Mouse (Mus musculus): ENCODE results near the gene Higd1c. TPM values are rescaled to one million over a fixed set of nuclear protein-coding genes. Genes with fewer than 3 reads are reported as not detected.
A peak's percentile ranks its signal among the peaks of the same experiment; 100 is the strongest.
"Not testable (repeated sequence)": the region's sequence is repeated elsewhere in the genome, so short reads cannot be mapped to it uniquely, and the experiment has no call there.

Higd1c gene
- polyA plus RNA-seq, 1 experiment = not detected

DNA sequence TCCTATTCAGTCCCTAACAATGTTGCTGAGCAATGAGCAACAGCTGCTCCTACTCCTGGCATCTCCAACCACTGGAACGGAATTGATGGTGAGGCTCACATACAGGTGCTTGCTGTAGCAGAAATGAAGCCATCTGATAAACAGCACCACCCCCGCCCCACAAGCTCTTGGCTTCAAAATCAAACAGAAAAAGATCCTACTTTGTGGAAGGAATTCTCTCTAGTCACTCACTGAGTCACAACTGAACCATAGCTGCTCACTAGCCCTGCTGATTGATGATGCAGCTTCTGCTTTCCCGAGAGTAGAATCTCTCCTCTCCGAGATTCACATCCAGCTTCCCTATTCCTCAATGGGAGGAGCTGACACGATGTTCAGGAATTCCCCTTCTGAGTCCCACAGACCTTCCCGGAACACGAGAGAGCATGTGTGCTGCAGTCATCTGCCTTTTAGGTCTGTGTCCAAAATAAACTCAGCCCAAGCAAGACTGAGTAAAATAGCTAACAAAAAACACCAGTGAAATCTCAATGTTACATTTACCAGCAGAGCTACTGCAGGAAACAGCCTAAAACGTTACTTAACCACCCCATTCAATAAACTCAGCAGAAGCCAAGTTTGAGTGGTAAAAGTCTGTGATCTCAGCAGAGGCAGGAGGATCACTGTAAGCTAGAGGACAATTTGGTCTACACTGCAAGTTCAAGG is 56.9 kb downstream of the Higd1c start:
- peaks cover 6% of the 10 kb centered on the region for H3K4me1 ChIP-seq (ENCODE audit: control insufficient read depth, insufficient read depth, low read length)
- H3K27ac ChIP-seq (ENCODE audit: control insufficient read depth, insufficient read depth, low read depth, low read length, poor library complexity) = peak overlapping the region; percentile 61
- TF ChIP-seq POLR2A (IDR thresholded peaks at IDR 0.05; ENCODE audit: borderline replicate concordance, control insufficient read depth, low read depth, low read length) = no peak
- no peak for TF ChIP-seq CTCF (IDR thresholded peaks at IDR 0.05; ENCODE audit: control insufficient read depth, insufficient read depth, low read length)
- peak overlapping the region; percentile 64 for H3K4me3 ChIP-seq (replicated peaks; ENCODE audit: control insufficient read depth, low read depth, low read length)
- WGBS = 38% methylated on average over 8 of the region's 8 CpGs

DNA sequence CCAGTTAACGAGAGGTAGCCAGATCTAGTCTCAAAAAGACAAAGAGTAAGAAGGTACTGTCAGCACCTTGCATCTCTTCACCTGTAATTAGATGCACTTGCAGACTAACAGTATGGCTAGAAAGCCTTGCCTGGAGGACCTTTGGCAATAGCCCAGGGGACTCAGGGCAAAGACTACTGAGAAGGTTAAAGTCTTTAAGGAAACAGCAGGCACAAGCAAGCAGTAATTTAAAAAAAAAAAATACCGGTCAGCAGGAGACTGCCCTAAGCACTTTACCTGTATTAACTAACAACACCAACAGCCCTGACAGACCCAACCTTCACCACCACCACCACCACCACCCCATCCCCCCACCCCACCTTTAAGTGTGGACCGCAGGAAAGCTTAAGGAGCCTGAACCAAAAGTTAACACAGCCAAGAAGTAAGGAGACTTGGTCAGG is 57.4 kb downstream of the Higd1c start, which contains the start of gene Gm5475:
TSS of gene Gm5475 (plus strand) at position 390 of the 440 bp plus-strand sequence.
- 46% methylated on average over 3 of the region's 3 CpGs for WGBS
- peak within 1 kb of the TSS; percentile 64 for H3K4me3 ChIP-seq (replicated peaks; ENCODE audit: control insufficient read depth, low read depth, low read length)
- H3K4me1 ChIP-seq (ENCODE audit: control insufficient read depth, insufficient read depth, low read length) = not testable (repeated sequence)
- peak within 1 kb of the TSS; percentile 61 for H3K27ac ChIP-seq (ENCODE audit: control insufficient read depth, insufficient read depth, low read depth, low read length, poor library complexity)

DNA sequence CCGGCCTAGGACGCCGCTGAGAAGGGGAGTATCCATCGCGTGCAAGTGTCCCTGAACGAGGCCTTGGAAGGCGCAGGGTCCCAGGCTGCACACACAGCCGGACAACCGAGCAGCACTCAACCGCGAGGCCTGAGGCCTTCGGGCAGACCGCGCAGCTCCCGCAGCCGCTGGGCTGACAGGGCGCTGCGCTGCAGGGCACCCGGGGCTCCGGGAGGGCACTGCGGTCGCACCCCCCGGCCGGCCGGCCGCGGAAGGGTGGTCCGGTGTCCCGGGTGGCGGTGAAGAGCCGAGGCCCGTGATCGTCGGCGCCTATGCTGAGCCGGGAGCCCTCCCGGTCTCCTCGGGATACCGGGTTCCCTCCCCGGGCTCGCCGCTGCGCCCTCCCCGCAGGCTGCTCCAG is 58.1 kb downstream of the Higd1c start:
- TF ChIP-seq POLR2A (IDR thresholded peaks at IDR 0.05; ENCODE audit: borderline replicate concordance, control insufficient read depth, low read depth, low read length) (no peak), CTCF (IDR thresholded peaks at IDR 0.05; ENCODE audit: control insufficient read depth, insufficient read depth, low read length) (no peak)
- Histone ChIP-seq H3K4me3 (replicated peaks; ENCODE audit: control insufficient read depth, low read depth, low read length) (peak overlapping the region; percentile 62), H3K4me1 (ENCODE audit: control insufficient read depth, insufficient read depth, low read length) (peaks cover 6% of the 10 kb centered on the region), H3K27ac (ENCODE audit: control insufficient read depth, insufficient read depth, low read depth, low read length, poor library complexity) (peak overlapping the region; percentile 5)
- under 1% methylated on average over 44 of the region's 44 CpGs for WGBS

DNA sequence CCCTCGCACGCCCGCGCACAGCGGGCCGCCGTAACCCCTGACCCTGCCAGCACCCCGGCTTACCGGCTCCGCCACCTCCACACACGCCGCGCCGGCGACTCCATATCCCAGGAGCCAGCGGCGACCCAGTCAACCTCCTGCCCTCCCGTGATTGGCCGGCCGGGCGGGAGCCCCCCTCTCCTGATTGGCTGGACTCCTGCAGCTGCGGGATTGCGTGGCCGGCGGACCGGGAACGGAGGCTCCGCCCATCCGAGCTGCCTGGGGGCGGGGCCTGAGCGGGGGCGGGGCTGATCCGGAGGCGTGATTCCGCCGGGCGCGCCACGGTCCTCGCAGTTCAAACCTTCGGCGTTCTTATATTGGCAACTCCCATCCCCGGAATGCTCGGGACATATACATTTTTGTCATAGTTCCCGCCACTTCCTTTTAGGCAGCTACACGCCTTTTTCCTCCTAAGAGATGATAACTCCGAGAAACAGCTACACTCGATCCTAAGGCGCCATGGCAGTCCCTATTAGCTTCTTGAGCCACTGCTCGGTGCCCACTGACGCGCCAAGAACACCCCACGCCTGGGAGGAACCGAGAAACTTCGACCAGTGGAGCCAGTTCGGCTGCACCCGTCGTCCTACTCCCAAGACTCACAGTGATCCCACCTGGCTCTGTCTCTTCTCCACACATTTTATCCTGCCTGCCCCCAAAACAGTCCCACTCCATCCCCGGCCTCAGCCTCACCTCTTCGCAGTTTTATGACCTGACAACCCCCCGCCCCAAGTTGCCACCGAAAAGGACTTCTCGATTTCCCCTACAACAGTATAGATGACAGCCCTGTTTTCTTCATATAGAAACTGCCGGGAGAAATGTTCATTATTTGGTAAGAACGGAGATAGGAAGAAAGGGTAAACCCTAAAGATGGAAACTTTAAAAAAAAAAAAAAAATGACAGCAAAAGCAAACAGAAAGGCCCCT is 58.8 kb downstream of the Higd1c start:
- TF ChIP-seq POLR2A (IDR thresholded peaks at IDR 0.05; ENCODE audit: borderline replicate concordance, control insufficient read depth, low read depth, low read length) = peak; percentile 97
- TF ChIP-seq CTCF (IDR thresholded peaks at IDR 0.05; ENCODE audit: control insufficient read depth, insufficient read depth, low read length) = no peak
- WGBS = under 1% methylated on average over 65 of the region's 65 CpGs
- peak overlapping the region; percentile 62 for H3K4me3 ChIP-seq (replicated peaks; ENCODE audit: control insufficient read depth, low read depth, low read length)
- peak overlapping the region; percentile 5 for H3K27ac ChIP-seq (ENCODE audit: control insufficient read depth, insufficient read depth, low read depth, low read length, poor library complexity)
- peaks cover 4% of the 10 kb centered on the region for H3K4me1 ChIP-seq (ENCODE audit: control insufficient read depth, insufficient read depth, low read length)

DNA sequence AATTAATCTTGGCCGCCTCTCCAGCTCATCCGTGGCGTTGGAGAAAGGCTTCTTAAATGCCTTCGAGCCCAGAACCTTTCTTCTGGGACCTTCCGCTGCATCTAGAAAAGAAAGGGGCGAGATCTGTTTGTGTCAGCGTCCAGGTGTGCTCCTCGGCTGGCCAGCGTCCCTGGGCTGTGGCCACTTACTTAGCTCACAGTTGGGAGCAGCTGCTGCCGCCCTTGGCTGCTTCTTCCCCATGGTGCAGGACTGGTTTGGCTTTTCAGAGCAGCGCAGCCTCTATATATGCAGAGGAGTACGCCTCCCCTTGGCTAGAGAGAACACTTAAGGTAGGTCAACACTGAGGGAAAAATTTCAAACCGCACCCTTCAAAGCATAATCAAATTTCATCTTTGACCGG is 59.6 kb downstream of the Higd1c start:
- H3K27ac ChIP-seq (ENCODE audit: control insufficient read depth, insufficient read depth, low read depth, low read length, poor library complexity) = no peak overlapping the region
- TF ChIP-seq POLR2A (IDR thresholded peaks at IDR 0.05; ENCODE audit: borderline replicate concordance, control insufficient read depth, low read depth, low read length) (no peak), CTCF (IDR thresholded peaks at IDR 0.05; ENCODE audit: control insufficient read depth, insufficient read depth, low read length) (no peak)
- peaks cover 4% of the 10 kb centered on the region for H3K4me1 ChIP-seq (ENCODE audit: control insufficient read depth, insufficient read depth, low read length)
- peak overlapping the region; percentile 54 for H3K4me3 ChIP-seq (replicated peaks; ENCODE audit: control insufficient read depth, low read depth, low read length)
- 2% methylated on average over 14 of the region's 14 CpGs for WGBS

DNA sequence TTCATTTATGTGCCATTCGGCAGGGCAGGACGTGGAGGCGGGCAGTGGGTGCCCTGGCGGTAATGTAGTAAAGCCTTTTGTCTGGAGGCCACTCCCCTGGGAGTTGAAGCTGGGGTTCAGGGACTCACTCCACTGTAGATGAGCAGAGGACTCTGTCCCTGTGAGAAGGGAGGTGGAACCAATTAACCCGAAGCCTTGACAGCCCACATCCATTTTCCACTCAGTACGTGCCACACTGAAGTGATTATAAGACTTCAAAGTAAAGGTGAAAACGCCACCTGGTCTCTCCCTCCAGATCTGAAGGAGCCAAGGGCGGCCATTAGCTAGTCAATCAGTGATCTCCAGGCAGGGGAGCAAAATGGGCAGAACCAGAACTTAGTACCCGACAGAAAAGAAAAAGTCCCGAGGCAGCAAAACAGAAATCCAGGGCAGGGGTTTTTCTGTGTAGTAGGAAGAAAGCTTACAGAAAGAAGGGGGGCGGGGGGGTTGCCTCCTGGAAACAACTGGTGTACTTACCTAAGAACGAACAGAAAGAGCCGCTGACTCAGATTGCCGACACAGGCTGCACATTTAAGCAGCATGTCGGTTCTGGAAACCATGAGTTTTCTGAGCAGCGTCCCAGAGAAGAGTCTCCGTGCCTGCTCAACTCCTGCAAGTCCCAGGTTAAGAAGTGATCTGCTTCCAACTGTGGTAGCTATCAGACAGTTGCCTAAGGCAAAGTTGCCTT is 60.2 kb downstream of the Higd1c start, which contains the start of gene Slc11a2:
TSS of gene Slc11a2 (minus strand) at position 677 of the 727 bp plus-strand sequence.
- WGBS = 19% methylated on average over 17 of the region's 17 CpGs
- Histone ChIP-seq H3K4me1 (ENCODE audit: control insufficient read depth, insufficient read depth, low read length) (peaks cover 2% of the 10 kb centered on the region; the same call in 1 of the 2 replicates), H3K27ac (ENCODE audit: control insufficient read depth, insufficient read depth, low read depth, low read length, poor library complexity) (no peak within 1 kb of the TSS), H3K4me3 (replicated peaks; ENCODE audit: control insufficient read depth, low read depth, low read length) (peak within 1 kb of the TSS; percentile 54)
- no peak for TF ChIP-seq CTCF (IDR thresholded peaks at IDR 0.05; ENCODE audit: control insufficient read depth, insufficient read depth, low read length)
- TF ChIP-seq POLR2A (IDR thresholded peaks at IDR 0.05; ENCODE audit: borderline replicate concordance, control insufficient read depth, low read depth, low read length) = no peak

DNA sequence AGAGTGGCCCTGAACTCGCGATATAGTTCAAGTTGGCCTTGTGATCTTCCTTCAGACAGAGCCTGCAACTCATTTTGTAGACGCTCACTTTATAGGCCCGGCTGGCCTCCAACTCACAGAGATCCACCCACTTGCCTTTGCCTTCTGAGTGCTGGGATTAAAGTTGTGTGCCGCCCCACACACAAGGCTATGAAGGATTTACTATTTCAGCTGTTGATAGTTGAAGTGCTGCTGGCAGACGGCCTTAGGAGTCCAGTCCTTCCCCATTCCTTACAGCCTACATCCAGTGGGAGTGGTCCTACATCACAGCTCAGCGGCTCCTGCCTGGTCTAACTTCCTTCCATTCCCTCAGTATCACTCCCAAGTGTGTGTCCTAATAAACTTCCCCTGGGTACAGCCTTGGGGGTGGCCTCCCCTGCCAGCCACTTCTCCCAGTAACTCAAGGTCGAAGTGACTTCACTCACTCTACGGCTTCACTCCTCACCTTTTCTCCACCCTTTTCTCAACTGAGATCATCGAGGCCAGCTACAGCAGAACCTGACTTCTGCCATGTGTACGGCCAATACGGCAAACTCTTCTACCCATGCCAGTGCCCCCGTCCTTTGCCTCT is 64.1 kb downstream of the Higd1c start:
- no peak for TF ChIP-seq CTCF (IDR thresholded peaks at IDR 0.05; ENCODE audit: control insufficient read depth, insufficient read depth, low read length)
- no peak for TF ChIP-seq POLR2A (IDR thresholded peaks at IDR 0.05; ENCODE audit: borderline replicate concordance, control insufficient read depth, low read depth, low read length)
- Histone ChIP-seq H3K27ac (ENCODE audit: control insufficient read depth, insufficient read depth, low read depth, low read length, poor library complexity) (no peak overlapping the region), H3K4me3 (replicated peaks; ENCODE audit: control insufficient read depth, low read depth, low read length) (no peak overlapping the region), H3K4me1 (ENCODE audit: control insufficient read depth, insufficient read depth, low read length) (no peaks in the 10 kb centered on the region; the same call in 1 of the 2 replicates)
- WGBS = 86% methylated on average over 13 of the region's 13 CpGs
